ENCODE assay signal across 13 mouse cellular contexts in genomic region chr14:74908250-74908649, GRCm38 (mm10). TPM values are rescaled to one million over a fixed set of nuclear protein-coding genes. Genes with fewer than 3 reads are reported as not detected.
A peak's percentile ranks its signal among the peaks of the same experiment; 100 is the strongest.
DNase-seq lines count a peak whose midpoint lies in the region; ATAC-seq and TF ChIP-seq lines count a peak whose summit lies in the region.
"Had no signal": no experiment of that assay in that cellular context is flagged by ENCODE, and none has a peak within 500 bp of the region (broad histone marks: within the 10 kb centered on the region; RNA-seq: fewer than 3 reads in every experiment).

No protein-coding gene starts in this region.

- H3K4me1 ChIP-seq in heart, embryonic 12.5 days (replicated peaks) = peaks cover 36% of the 10 kb centered on the region
- H3K4me1 ChIP-seq in bone marrow macrophage, adult 2 months (ENCODE audit: control insufficient read depth, insufficient read depth, low read length) = peaks cover 69% of the 10 kb centered on the region
- H3K4me1 ChIP-seq: hindbrain, embryonic 10.5 days had no signal

- H3K36me3 ChIP-seq in heart, embryonic 12.5 days = no peaks in the 10 kb centered on the region
- H3K36me3 ChIP-seq: hindbrain, embryonic 10.5 days had no signal

- no peak overlapping the region for H3K9ac ChIP-seq in heart, embryonic 12.5 days
- H3K9ac ChIP-seq: liver, embryonic 14.5 days had no signal

- no peaks in the 10 kb centered on the region for H3K27me3 ChIP-seq in heart, embryonic 12.5 days (replicated peaks)

- no peak overlapping the region for H3K4me3 ChIP-seq in heart, embryonic 12.5 days
- no peak overlapping the region for H3K4me3 ChIP-seq in bone marrow macrophage, adult 2 months (ENCODE audit: insufficient read depth, low read length)
- H3K4me3 ChIP-seq: hindbrain, embryonic 10.5 days; myocyte had no signal

- ATAC-seq in heart, embryonic 12.5 days (ENCODE audit: insufficient number of reproducible peaks, low FRiP score) = no peak
- ATAC-seq: intestine, postnatal 0 days had no signal

- no peak overlapping the region for H3K4me2 ChIP-seq in heart, embryonic 12.5 days

- H3K9me3 ChIP-seq in heart, embryonic 12.5 days (replicated peaks) = no peaks in the 10 kb centered on the region
- H3K9me3 ChIP-seq: hindbrain, embryonic 10.5 days had no signal

- DNase-seq in heart, adult 11 months = peak; percentile 95
- DNase-seq in B cell, adult 2 months = peak; percentile 77 to 80
- peak; percentile 48 to 60 for DNase-seq in spleen, adult 18-20 months
- DNase-seq in ovary, postnatal 36 days (ENCODE audit: low spot score) = no peak
- DNase-seq in lung, postnatal 25 days (ENCODE audit: low spot score) = no peak
- DNase-seq in adrenal gland, adult 2 months = no peak
- DNase-seq: cerebellum, adult 18-20 months had no signal

- no peak for TF ChIP-seq POLR2A in bone marrow macrophage, adult 2 months (IDR thresholded peaks at IDR 0.05; ENCODE audit: borderline replicate concordance, low read depth, low read length)

- 93% methylated on average over 6 of the region's 6 CpGs for WGBS in heart, embryonic 12.5 days

- H3K27ac ChIP-seq in heart, embryonic 12.5 days (ENCODE audit: poor library complexity, severe bottlenecking) = no peak overlapping the region
- peak overlapping the region; percentile 56 for H3K27ac ChIP-seq in bone marrow macrophage, adult 2 months (ENCODE audit: insufficient read depth, low read depth, low read length)
- H3K27ac ChIP-seq: hindbrain, embryonic 10.5 days; liver, embryonic 14.5 days had no signal

- TF ChIP-seq CTCF in bone marrow macrophage, adult 2 months (IDR thresholded peaks at IDR 0.05; ENCODE audit: low read depth, low read length) = no peak

RNA-seq across cellular contexts. Expression of gene Lrch1, which starts 39.4 kb away (rescaled TPM):
- 16.2 and 16.6 TPM in 2 replicates for polyA plus RNA-seq in heart, embryonic 12.5 days (2016; fragmentation: Nextera tagmentation; extraction: Ambion mirVana)
- 21.3 and 21.8 TPM in 2 replicates for polyA plus RNA-seq in bone marrow macrophage, adult 2 months (2012; ENCODE audit: insufficient read depth, insufficient read length, missing spikeins)
- total RNA-seq in adrenal gland, adult 2 months (2021) = 10 to 100 TPM; 10.8 to 15.0 TPM
- polyA plus RNA-seq in adrenal gland, adult 2 months (2012; rRNA removed) = 4.7 and 5.3 TPM in 2 replicates

Comparison
In these comparisons a context has a peak if more than half of its experiments do, and no peak if none do; other contexts are left out.
1. DNase-seq: peak in heart, adult 11 months (single experiment), B cell, adult 2 months (2 of 2) and spleen, adult 18-20 months (2 of 2); none in ovary, postnatal 36 days (single experiment), lung, postnatal 25 days (single experiment) and adrenal gland, adult 2 months (single experiment).